8 mouse cellular contexts compared by ENCODE assay signal in genomic region chr17:42875571-42876000, GRCm38 (mm10). TPM values are rescaled to one million over a fixed set of nuclear protein-coding genes. Genes with fewer than 3 reads are reported as not detected.
DNase-seq lines count a peak whose midpoint lies in the region; ATAC-seq and TF ChIP-seq lines count a peak whose summit lies in the region.

No protein-coding gene starts in this region.

- H3K36me3 ChIP-seq in intestine, embryonic 15.5 days, result no peaks in the 10 kb centered on the region
- H3K36me3 ChIP-seq in liver, adult 2 months (ENCODE audit: control insufficient read depth, insufficient read depth, low read length), result no peaks in the 10 kb centered on the region

- peaks cover 5% of the 10 kb centered on the region; the same call in 1 of the 2 replicates for H3K79me2 ChIP-seq in liver, adult 2 months (ENCODE audit: control insufficient read depth, insufficient read depth, low read length)

- WGBS in intestine, embryonic 15.5 days, result under 1% methylated on average over 17 of the region's 17 CpGs
- under 1% methylated on average over 17 of the region's 17 CpGs for WGBS in liver, adult 2 months

- peak; percentile 21 for DNase-seq in layer of hippocampus, adult 9-11 months
- DNase-seq in layer of hippocampus, adult 8-10 months (ENCODE audit: low spot score in 2 of 2), result no peak
- peak; percentile 55 for DNase-seq in embryo, embryonic 10 days (ENCODE audit: low spot score)
- DNase-seq in liver, adult 2 months (ENCODE audit: extremely low read depth, low read depth, low spot score), result peak; percentile 56
- peak; percentile 83 for DNase-seq in naive thymus-derived CD4-positive, alpha-beta T cell, adult 2 months (ENCODE audit: low read depth)
- DNase-seq in thymus, postnatal 0 days (ENCODE audit: low spot score), result peak; percentile 59

- H3K4me2 ChIP-seq in intestine, embryonic 15.5 days (replicated peaks), result peak overlapping the region; percentile 74

- no peaks in the 10 kb centered on the region for H3K9me3 ChIP-seq in intestine, embryonic 15.5 days

- H3K27ac ChIP-seq in intestine, embryonic 15.5 days, result peak overlapping the region; percentile 97
- peak overlapping the region; percentile 62 for H3K27ac ChIP-seq in liver, adult 2 months (replicated peaks; ENCODE audit: insufficient read depth, low read depth, low read length)

- ATAC-seq in granulocyte monocyte progenitor cell, adult 5-6 weeks (replicated peaks; ENCODE audit: poor library complexity, severe bottlenecking), result peak; percentile 26; the same call in 1 of the 2 replicates
- ATAC-seq in intestine, embryonic 15.5 days, result peak; percentile 31; the same call in 1 of the 2 replicates

- H3K4me3 ChIP-seq in intestine, embryonic 15.5 days (replicated peaks), result peak overlapping the region; percentile 93
- H3K4me3 ChIP-seq in liver, adult 2 months (ENCODE audit: insufficient read depth, low read depth, low read length), result peak overlapping the region; percentile 79

- no peaks in the 10 kb centered on the region for H3K27me3 ChIP-seq in intestine, embryonic 15.5 days (replicated peaks)
- no peaks in the 10 kb centered on the region for H3K27me3 ChIP-seq in liver, adult 2 months (ENCODE audit: control insufficient read depth, insufficient read depth, low read length)

- no peak for TF ChIP-seq POLR2A in liver, adult 2 months (IDR thresholded peaks at IDR 0.05; ENCODE audit: extremely low read depth, insufficient read depth, low read length)

- TF ChIP-seq CTCF in liver, adult 2 months (IDR thresholded peaks at IDR 0.05; ENCODE audit: low read depth, low read length), result no peak

- H3K4me1 ChIP-seq in intestine, embryonic 15.5 days (replicated peaks), result peaks cover 2% of the 10 kb centered on the region; the same call in 1 of the 2 replicates
- peaks cover 5% of the 10 kb centered on the region for H3K4me1 ChIP-seq in liver, adult 2 months (ENCODE audit: control insufficient read depth, insufficient read depth, low read length)

- peak overlapping the region; percentile 98 for H3K9ac ChIP-seq in intestine, embryonic 15.5 days
- H3K9ac ChIP-seq in liver, adult 2 months (ENCODE audit: low read depth, low read length), result peak overlapping the region; percentile 86

RNA-seq across cellular contexts. Expression of gene Cd2ap, which starts 0.9 kb away (rescaled TPM):
- total RNA-seq in layer of hippocampus, adult 8-10 months (2022), result 10 to 100 TPM; 18.9 to 26.5 (median 24.4) TPM
- total RNA-seq in granulocyte monocyte progenitor cell, adult 5-6 weeks (2014; fragmentation: Nextera tagmentation), result 13.4 and 14.4 TPM in 2 replicates
- total RNA-seq in granulocyte monocyte progenitor cell, adult 5-6 weeks (2017), result 10.6 and 12.1 TPM in 2 replicates
- polyA plus RNA-seq in intestine, embryonic 15.5 days (2015; fragmentation: Nextera tagmentation; extraction: Ambion mirVana), result 33.1 and 37.3 TPM in 2 replicates
- total RNA-seq in liver, adult 2 months (2014; rRNA removed), result 20.6 and 20.9 TPM in 2 replicates
- 6.0 and 8.1 TPM in 2 replicates for polyA plus RNA-seq in liver, adult 2 months (2012; rRNA removed)
- polyA plus RNA-seq in thymus, postnatal 0 days (2015; fragmentation: Nextera tagmentation; extraction: Ambion mirVana), result 15.0 and 19.8 TPM in 2 replicates

Comparison
In these comparisons a context has a peak if more than half of its experiments do, and no peak if none do; other contexts are left out.
1. DNase-seq: peak in layer of hippocampus, adult 9-11 months (single experiment), embryo, embryonic 10 days (single experiment), liver, adult 2 months (single experiment), naive thymus-derived CD4-positive, alpha-beta T cell, adult 2 months (single experiment) and thymus, postnatal 0 days (single experiment); none in layer of hippocampus, adult 8-10 months (0 of 2).